Mouse (Mus musculus): Measurements from ENCODE around the gene Pacsin1. TPM values are rescaled to one million over a fixed set of nuclear protein-coding genes. Genes with fewer than 3 reads are reported as not detected.

Gene Pacsin1
- polyA plus RNA-seq, 1 experiment: 12.0 TPM

GRCm38 (mm10) chr17:27621705-27622531 is 33.4 kb upstream of the Pacsin1 start:
- Histone ChIP-seq H3K4me1 (ENCODE audit: control insufficient read depth, insufficient read depth, low read length) (no peaks in the 10 kb centered on the region; the same call in 1 of the 2 replicates), H3K4me3 (replicated peaks; ENCODE audit: control insufficient read depth, low read depth, low read length) (peak overlapping the region; percentile 71), H3K27ac (ENCODE audit: control insufficient read depth, insufficient read depth, low read depth, low read length, poor library complexity) (peak overlapping the region; percentile 57; the same call in 1 of the 2 replicates)
- WGBS: under 1% methylated on average over 23 of the region's 23 CpGs
- peak; percentile 32; the same call in 1 of the 2 replicates for TF ChIP-seq POLR2A (IDR thresholded peaks at IDR 0.05; ENCODE audit: borderline replicate concordance, control insufficient read depth, low read depth, low read length)
- TF ChIP-seq CTCF (IDR thresholded peaks at IDR 0.05; ENCODE audit: control insufficient read depth, insufficient read depth, low read length): no peak

- WGBS: under 1% methylated on average over 70 of the region's 80 CpGs
- peak overlapping the region; percentile 70 for H3K4me3 ChIP-seq (replicated peaks; ENCODE audit: control insufficient read depth, low read depth, low read length)
- H3K4me1 ChIP-seq (ENCODE audit: control insufficient read depth, insufficient read depth, low read length): no peaks in the 10 kb centered on the region; the same call in 1 of the 2 replicates
- peak overlapping the region; percentile 87 for H3K27ac ChIP-seq (ENCODE audit: control insufficient read depth, insufficient read depth, low read depth, low read length, poor library complexity)
- TF ChIP-seq CTCF (IDR thresholded peaks at IDR 0.05; ENCODE audit: control insufficient read depth, insufficient read depth, low read length) (no peak), POLR2A (IDR thresholded peaks at IDR 0.05; ENCODE audit: borderline replicate concordance, control insufficient read depth, low read depth, low read length) (peak; percentile 60; the same call in 1 of the 2 replicates)
Observed at GRCm38 (mm10) chr17:27622611-27623359, 32.5 kb upstream of the Pacsin1 start.

DNA sequence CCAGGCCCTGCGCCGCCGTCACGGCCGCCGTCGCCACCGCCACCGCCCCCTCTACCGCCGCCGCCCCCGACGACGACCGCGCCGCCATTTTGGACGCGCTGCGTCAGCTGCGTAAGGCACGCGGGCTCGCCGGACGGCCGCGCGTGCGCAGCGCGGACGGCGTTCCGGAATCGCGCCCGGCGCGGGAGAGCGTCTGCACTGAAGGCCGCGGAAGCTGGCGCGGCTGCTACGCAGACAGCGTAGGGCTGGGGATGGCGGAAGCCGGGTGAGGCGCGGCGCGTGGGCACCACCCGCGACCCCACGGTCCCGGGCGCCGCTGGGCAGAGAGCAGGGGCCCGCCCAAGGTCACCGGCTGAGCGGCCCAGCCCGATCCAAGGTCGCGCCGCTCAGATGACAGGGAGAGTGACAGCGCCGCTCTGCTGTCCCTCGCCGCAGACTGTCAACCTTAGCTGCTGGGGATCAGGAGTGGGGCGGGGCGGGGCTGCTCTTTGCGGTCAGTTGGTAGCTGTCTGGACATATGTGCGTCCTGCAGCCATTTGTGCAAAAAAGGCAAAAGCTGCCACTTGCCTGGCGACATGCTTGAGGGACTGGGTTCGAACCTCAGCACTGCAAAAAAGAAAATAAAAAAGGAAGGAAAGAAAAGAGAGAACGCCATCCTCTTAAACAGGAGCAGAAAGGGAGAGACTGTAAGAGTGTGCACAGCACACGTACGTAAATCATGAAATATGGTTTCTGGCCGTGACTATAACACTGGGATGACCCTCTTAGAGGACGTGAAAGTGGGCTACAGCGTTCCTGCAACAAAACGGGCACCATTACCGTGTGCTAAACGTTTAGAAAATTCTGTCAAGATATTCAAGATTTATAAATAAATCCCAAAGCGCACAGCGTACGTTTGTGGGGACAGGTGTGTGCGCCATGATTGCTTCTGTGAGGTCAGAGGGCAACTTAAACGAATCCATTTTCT is 31.7 kb upstream of the Pacsin1 start, which contains the start of gene Nudt3:
TSS of gene Nudt3 (minus strand) at position 136 of the 967 bp plus-strand sequence.
- WGBS: 6% methylated on average over 91 of the region's 91 CpGs
- no peaks in the 10 kb centered on the region; the same call in 1 of the 2 replicates for H3K4me1 ChIP-seq (ENCODE audit: control insufficient read depth, insufficient read depth, low read length)
- H3K27ac ChIP-seq (ENCODE audit: control insufficient read depth, insufficient read depth, low read depth, low read length, poor library complexity): peak within 1 kb of the TSS; percentile 87
- TF ChIP-seq CTCF (IDR thresholded peaks at IDR 0.05; ENCODE audit: control insufficient read depth, insufficient read depth, low read length) (no peak), POLR2A (IDR thresholded peaks at IDR 0.05; ENCODE audit: borderline replicate concordance, control insufficient read depth, low read depth, low read length) (peak; percentile 72; the same call in 1 of the 2 replicates)
- H3K4me3 ChIP-seq (replicated peaks; ENCODE audit: control insufficient read depth, low read depth, low read length): peak within 1 kb of the TSS; percentile 71

GRCm38 (mm10) chr17:27625455-27626251 is 29.7 kb upstream of the Pacsin1 start:
- H3K27ac ChIP-seq (ENCODE audit: control insufficient read depth, insufficient read depth, low read depth, low read length, poor library complexity): no peak overlapping the region
- TF ChIP-seq POLR2A (IDR thresholded peaks at IDR 0.05; ENCODE audit: borderline replicate concordance, control insufficient read depth, low read depth, low read length) (no peak), CTCF (IDR thresholded peaks at IDR 0.05; ENCODE audit: control insufficient read depth, insufficient read depth, low read length) (no peak)
- no peak overlapping the region for H3K4me3 ChIP-seq (replicated peaks; ENCODE audit: control insufficient read depth, low read depth, low read length)
- H3K4me1 ChIP-seq (ENCODE audit: control insufficient read depth, insufficient read depth, low read length): no peaks in the 10 kb centered on the region; the same call in 1 of the 2 replicates
- whole genome bisulfite sequencing: 81% methylated on average over 7 of the region's 7 CpGs

DNA sequence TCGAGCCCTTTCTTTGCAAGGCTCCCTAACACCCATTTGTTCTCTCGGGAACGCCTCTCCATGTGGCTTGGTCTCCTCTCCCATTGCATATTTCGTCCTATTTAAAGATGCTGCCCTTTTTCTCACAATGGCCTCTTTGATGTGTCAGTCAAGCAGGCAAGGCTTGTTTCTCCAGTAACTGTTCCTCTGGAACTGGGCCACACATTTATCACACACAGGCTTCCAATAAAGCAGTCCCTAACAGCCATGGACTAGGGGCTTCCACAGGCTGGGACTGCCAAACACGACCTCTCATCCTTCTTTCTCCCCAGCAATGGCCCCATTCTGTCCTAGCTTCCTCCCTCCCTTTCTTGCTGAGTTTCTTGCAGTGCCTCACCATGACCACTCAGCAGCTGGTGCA is 28.6 kb upstream of the Pacsin1 start:
- Histone ChIP-seq H3K4me1 (ENCODE audit: control insufficient read depth, insufficient read depth, low read length) (no peaks in the 10 kb centered on the region; the same call in 1 of the 2 replicates), H3K27ac (ENCODE audit: control insufficient read depth, insufficient read depth, low read depth, low read length, poor library complexity) (no peak overlapping the region), H3K4me3 (replicated peaks; ENCODE audit: control insufficient read depth, low read depth, low read length) (no peak overlapping the region)
- 71% methylated on average over 5 of the region's 5 CpGs for WGBS
- TF ChIP-seq CTCF (IDR thresholded peaks at IDR 0.05; ENCODE audit: control insufficient read depth, insufficient read depth, low read length): no peak
- TF ChIP-seq POLR2A (IDR thresholded peaks at IDR 0.05; ENCODE audit: borderline replicate concordance, control insufficient read depth, low read depth, low read length): no peak

DNA sequence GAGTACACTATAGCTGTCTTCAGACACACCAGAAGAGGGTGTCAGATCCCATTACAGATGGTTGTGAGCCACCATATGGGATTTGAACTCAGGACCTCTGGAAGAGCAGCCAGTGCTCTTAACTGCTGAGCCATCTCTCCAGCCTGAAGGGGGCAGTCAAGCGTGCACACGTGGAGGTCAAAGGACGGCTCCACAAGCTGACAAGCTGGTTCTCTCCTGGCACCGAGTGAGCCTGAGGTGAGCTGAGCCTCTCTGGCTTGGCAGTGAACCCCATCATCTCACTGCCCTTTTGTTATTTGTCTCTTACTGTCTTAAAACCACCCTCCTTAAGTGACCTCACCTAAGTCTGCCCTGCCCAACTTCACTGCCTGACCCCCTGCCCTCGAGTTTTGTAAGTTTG is 27.9 kb upstream of the Pacsin1 start:
- H3K4me3 ChIP-seq (replicated peaks; ENCODE audit: control insufficient read depth, low read depth, low read length): no peak overlapping the region
- TF ChIP-seq POLR2A (IDR thresholded peaks at IDR 0.05; ENCODE audit: borderline replicate concordance, control insufficient read depth, low read depth, low read length) (no peak), CTCF (IDR thresholded peaks at IDR 0.05; ENCODE audit: control insufficient read depth, insufficient read depth, low read length) (peak; percentile 34; the same call in 1 of the 2 replicates)
- no peak overlapping the region for H3K27ac ChIP-seq (ENCODE audit: control insufficient read depth, insufficient read depth, low read depth, low read length, poor library complexity)
- no peaks in the 10 kb centered on the region; the same call in 1 of the 2 replicates for H3K4me1 ChIP-seq (ENCODE audit: control insufficient read depth, insufficient read depth, low read length)
- WGBS: 38% methylated on average over 5 of the region's 5 CpGs

DNA sequence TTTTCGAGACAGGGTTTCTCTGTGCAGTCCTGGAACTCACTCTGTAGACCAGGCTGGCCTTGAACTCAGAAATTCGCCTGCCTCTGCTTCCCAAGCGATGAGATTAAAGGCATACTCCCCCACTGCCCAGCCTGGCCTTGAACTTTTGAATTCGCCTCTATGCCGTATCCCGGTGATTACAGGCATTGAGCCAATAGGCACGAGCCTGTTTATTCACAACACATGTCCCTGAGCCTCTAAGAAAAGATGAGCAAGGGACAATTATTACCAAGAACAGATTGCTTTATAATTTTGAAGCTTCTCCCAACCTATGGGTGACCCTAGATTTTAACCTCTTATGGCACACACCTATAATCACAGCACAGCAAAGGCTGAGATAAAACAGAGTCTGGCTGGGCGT is 26.9 kb upstream of the Pacsin1 start:
- peaks cover under 1% of the 10 kb centered on the region; the same call in 1 of the 2 replicates for H3K4me1 ChIP-seq (ENCODE audit: control insufficient read depth, insufficient read depth, low read length)
- no peak overlapping the region for H3K27ac ChIP-seq (ENCODE audit: control insufficient read depth, insufficient read depth, low read depth, low read length, poor library complexity)
- no peak overlapping the region for H3K4me3 ChIP-seq (replicated peaks; ENCODE audit: control insufficient read depth, low read depth, low read length)
- TF ChIP-seq CTCF (IDR thresholded peaks at IDR 0.05; ENCODE audit: control insufficient read depth, insufficient read depth, low read length) (no peak), POLR2A (IDR thresholded peaks at IDR 0.05; ENCODE audit: borderline replicate concordance, control insufficient read depth, low read depth, low read length) (no peak)
- 88% methylated on average over 8 of the region's 8 CpGs for WGBS

Measured in bone marrow, adult 2 months (tissue).